Mouse (Mus musculus) thymus, postnatal 14 days (tissue): ENCODE data around the gene Qtrt1.

Experiments used
- DNase-seq: peaks from one replicate; pipeline ENCODE4 v3.0.0; 2021

Gene Qtrt1

GRCm38 (mm10) chr9:21411669-21412550 is at the start of gene Qtrt1:
Qtrt1 (plus strand) TSS chr9:21411837.
- DNase-seq = peak; percentile 85

GRCm38 (mm10) chr9:21366541-21367220 is 45.0 kb upstream of the Qtrt1 start:
- DNase-seq = peak; percentile 81

GRCm38 (mm10) chr9:21367357-21368111 is 44.1 kb upstream of the Qtrt1 start, which contains the start of gene Ilf3:
Ilf3 (plus strand) TSS chr9:21367871.
- peak; percentile 99 for DNase-seq

- DNase-seq = peak; percentile 90
Observed at GRCm38 (mm10) chr9:21368131-21368584, 43.5 kb upstream of the Qtrt1 start.

GRCm38 (mm10) chr9:21369080-21369479 is 42.6 kb upstream of the Qtrt1 start:
- DNase-seq = no peak

- DNase-seq = no peak
Observed at GRCm38 (mm10) chr9:21370876-21371275, 40.8 kb upstream of the Qtrt1 start.

- DNase-seq = no peak
Observed at GRCm38 (mm10) chr9:21372508-21372907, 39.1 kb upstream of the Qtrt1 start.

GRCm38 (mm10) chr9:21379195-21379594 is 32.4 kb upstream of the Qtrt1 start:
- DNase-seq = peak; percentile 57

- DNase-seq = no peak
Observed at GRCm38 (mm10) chr9:21380868-21381267, 30.8 kb upstream of the Qtrt1 start.

- DNase-seq = no peak
Observed at GRCm38 (mm10) chr9:21383966-21384365, 27.7 kb upstream of the Qtrt1 start.

GRCm38 (mm10) chr9:21392646-21393175 is 18.9 kb upstream of the Qtrt1 start:
- DNase-seq = no peak

GRCm38 (mm10) chr9:21395692-21396091 is 15.9 kb upstream of the Qtrt1 start:
- DNase-seq = no peak

GRCm38 (mm10) chr9:21397170-21397569 is 14.5 kb upstream of the Qtrt1 start:
- DNase-seq = no peak

GRCm38 (mm10) chr9:21401042-21401441 is 10.6 kb upstream of the Qtrt1 start:
- no peak for DNase-seq

- no peak for DNase-seq
Observed at GRCm38 (mm10) chr9:21402764-21403253, 8.8 kb upstream of the Qtrt1 start.

GRCm38 (mm10) chr9:21403745-21404144 is 7.9 kb upstream of the Qtrt1 start:
- no peak for DNase-seq

GRCm38 (mm10) chr9:21405525-21405924 is 6.1 kb upstream of the Qtrt1 start:
- no peak for DNase-seq

- peak; percentile 21 for DNase-seq
Observed at GRCm38 (mm10) chr9:21407951-21408350, 3.7 kb upstream of the Qtrt1 start.

GRCm38 (mm10) chr9:21408624-21409023 is 3.0 kb upstream of the Qtrt1 start:
- no peak for DNase-seq

GRCm38 (mm10) chr9:21409592-21410317 is 1.9 kb upstream of the Qtrt1 start:
- peak; percentile 82 for DNase-seq

- no peak for DNase-seq
Observed at GRCm38 (mm10) chr9:21417866-21418265, 6.2 kb downstream of the Qtrt1 start.

- peak; percentile 56 for DNase-seq
Observed at GRCm38 (mm10) chr9:21419646-21420045, 8.0 kb downstream of the Qtrt1 start.
